Mouse (Mus musculus) CH12.LX (cell line): ENCODE results near the gene Efna1. TPM values are rescaled to one million over a fixed set of nuclear protein-coding genes. Genes with fewer than 3 reads are reported as not detected.

ENCODE experiments used
- DNase-seq: peaks from one replicate; pipeline ENCODE4 v3.0.0-alpha.2; 2013; ENCODE audit errors: extremely low read depth
- H3K27ac ChIP-seq: 2 replicates; pipeline ENCODE4 v1.5.1; 2012; ENCODE audit warnings: low read depth, mild to moderate bottlenecking, control low read depth, moderate library complexity; ENCODE audit not compliant: insufficient read depth
- H3K27me3 ChIP-seq: replicated peaks from 2 replicates; pipeline ENCODE3; 2012; ENCODE audit warnings: inconsistent platforms
- H3K36me3 ChIP-seq, 2 experiments: replicated peaks in 1 of 2; 2 replicates each; pipeline versions ENCODE3 to v1.6.1; 2012; ENCODE audit warnings: inconsistent platforms in 1 of 2, low read length in 1 of 2, mild to moderate bottlenecking in 1 of 2, mixed read lengths in 1 of 2, moderate library complexity in 1 of 2; ENCODE audit not compliant: control insufficient read depth in 1 of 2, insufficient read depth in 1 of 2
- H3K4me1 ChIP-seq, 2 experiments: 2 replicates each; pipeline ENCODE4 v1.6.1; 2012; ENCODE audit warnings: inconsistent platforms in 1 of 2, moderate library complexity in 1 of 2; ENCODE audit not compliant: insufficient read depth in 2 of 2, control insufficient read depth in 1 of 2
- H3K4me2 ChIP-seq: 2 replicates; pipeline ENCODE4 v1.6.1; 2012; ENCODE audit warnings: low read depth, mild to moderate bottlenecking, control low read depth; ENCODE audit not compliant: poor library complexity, insufficient read depth, severe bottlenecking
- H3K4me3 ChIP-seq, 3 experiments: fragments of 150-350 bp in 1 of 3; sonication (generic) in 1 of 3; replicated peaks in 1 of 3; 2 replicates each; pipeline versions ENCODE3 to v1.5.1; 2011 to 2012; ENCODE audit warnings: low read depth in 2 of 3, low read length in 2 of 3, mild to moderate bottlenecking in 2 of 3, moderate library complexity in 2 of 3, control low read depth in 1 of 3, improper control_type of control experiment in 1 of 3, inconsistent platforms in 1 of 3, mixed read lengths in 1 of 3; ENCODE audit not compliant: poor library complexity in 1 of 3
- H3K79me2 ChIP-seq: replicated peaks from 2 replicates; pipeline ENCODE4 v1.6.1; 2012; ENCODE audit warnings: mild to moderate bottlenecking, moderate library complexity; ENCODE audit not compliant: control insufficient read depth, poor library complexity, insufficient read depth, severe bottlenecking; ENCODE audit errors: extremely low read depth
- H3K9ac ChIP-seq: 2 replicates; pipeline ENCODE4 v1.6.1; 2012; ENCODE audit warnings: low read depth, mild to moderate bottlenecking, control low read depth, moderate library complexity; ENCODE audit not compliant: insufficient read depth
- H3K9me3 ChIP-seq: replicated peaks from 2 replicates; pipeline ENCODE3; 2012; ENCODE audit warnings: low read length, inconsistent platforms, mixed read lengths
- BHLHE40 ChIP-seq: IDR thresholded peaks from 2 replicates; pipeline ENCODE4 v1.6.1; 2011; ENCODE audit warnings: mild to moderate bottlenecking, low read depth, low read length, improper control_type of control experiment
- CHD1 ChIP-seq: IDR thresholded peaks from 2 replicates; pipeline ENCODE4 v1.6.1; 2012; ENCODE audit warnings: low read depth, low read length, improper control_type of control experiment, inconsistent platforms
- CHD2 ChIP-seq: IDR thresholded peaks from 2 replicates; pipeline ENCODE4 v1.6.1; 2011; ENCODE audit warnings: low read length, improper control_type of control experiment
- CTCF ChIP-seq, 2 experiments: IDR thresholded peaks in 1 of 2; conservative IDR thresholded peaks in 1 of 2; 2 replicates each; pipeline ENCODE4 v1.5.1; 2011 to 2012; ENCODE audit warnings: low read depth in 2 of 2, low read length in 2 of 2, improper control_type of control experiment in 1 of 2, inconsistent platforms in 1 of 2, mild to moderate bottlenecking in 1 of 2, moderate library complexity in 1 of 2
- EP300 ChIP-seq: IDR thresholded peaks from 2 replicates; pipeline ENCODE4 v1.6.1; 2011; ENCODE audit warnings: low read length, improper control_type of control experiment
- ETS1 ChIP-seq: conservative IDR thresholded peaks from 2 replicates; pipeline ENCODE4 v1.6.1; 2012; ENCODE audit warnings: low read depth, mild to moderate bottlenecking, inconsistent platforms, low read length, improper control_type of control experiment, moderate library complexity
- GABPA ChIP-seq: IDR thresholded peaks from 2 replicates; pipeline ENCODE4 v1.6.1; 2012; ENCODE audit warnings: low read depth, low read length, improper control_type of control experiment, inconsistent platforms; ENCODE audit not compliant: insufficient replicate concordance
- IRF4 ChIP-seq: IDR thresholded peaks from 2 replicates; pipeline ENCODE4 v1.6.1; 2014; ENCODE audit warnings: low read depth, mild to moderate bottlenecking, inconsistent platforms, low read length, improper control_type of control experiment
- JUND ChIP-seq: conservative IDR thresholded peaks from 2 replicates; pipeline ENCODE4 v1.6.1; 2011; ENCODE audit warnings: low read depth, low read length, improper control_type of control experiment
- KAT2A ChIP-seq: IDR thresholded peaks from 2 replicates; pipeline ENCODE4 v1.6.1; 2012; ENCODE audit warnings: low read length, improper control_type of control experiment, inconsistent platforms; ENCODE audit not compliant: insufficient replicate concordance
- MAFK ChIP-seq: IDR thresholded peaks from 2 replicates; pipeline ENCODE4 v1.6.1; 2011; ENCODE audit warnings: low read length, improper control_type of control experiment; ENCODE audit not compliant: insufficient replicate concordance
- MAZ ChIP-seq: IDR thresholded peaks from 2 replicates; pipeline ENCODE4 v1.6.1; 2012; ENCODE audit warnings: low read depth, mild to moderate bottlenecking, inconsistent platforms, low read length, improper control_type of control experiment, moderate library complexity
- MXI1 ChIP-seq: IDR thresholded peaks from 2 replicates; pipeline ENCODE4 v1.6.1; 2011; ENCODE audit warnings: mild to moderate bottlenecking, low read depth, low read length, improper control_type of control experiment
- MYC ChIP-seq: IDR thresholded peaks from 2 replicates; pipeline ENCODE4 v1.6.1; 2011; ENCODE audit warnings: low read depth, mild to moderate bottlenecking, improper control_type of control experiment, low read length
- NELFE ChIP-seq: IDR thresholded peaks from 2 replicates; pipeline ENCODE4 v1.6.1; 2011; ENCODE audit warnings: low read depth, low read length, improper control_type of control experiment
- NRF1 ChIP-seq: IDR thresholded peaks from 2 replicates; pipeline ENCODE4 v1.6.1; 2014; ENCODE audit warnings: low read depth, mild to moderate bottlenecking, inconsistent platforms, low read length, improper control_type of control experiment, moderate library complexity
- PAX5 ChIP-seq: IDR thresholded peaks from 2 replicates; pipeline ENCODE4 v1.6.1; 2012; ENCODE audit warnings: low read length, inconsistent platforms, mixed read lengths
- RAD21 ChIP-seq: IDR thresholded peaks from 2 replicates; pipeline ENCODE4 v1.6.1; 2011; ENCODE audit warnings: low read depth, mild to moderate bottlenecking, low read length, improper control_type of control experiment, moderate library complexity
- RCOR1 ChIP-seq: conservative IDR thresholded peaks from 2 replicates; pipeline ENCODE4 v1.6.1; 2012; ENCODE audit warnings: low read depth, mild to moderate bottlenecking, inconsistent platforms, low read length, improper control_type of control experiment
- SMC3 ChIP-seq: IDR thresholded peaks from 2 replicates; pipeline ENCODE4 v1.6.1; 2011; ENCODE audit warnings: low read depth, low read length, improper control_type of control experiment
- TCF12 ChIP-seq: IDR thresholded peaks from 2 replicates; pipeline ENCODE4 v1.6.1; 2014; ENCODE audit warnings: low read depth, mild to moderate bottlenecking, inconsistent platforms, low read length, improper control_type of control experiment
- UBTF ChIP-seq: IDR thresholded peaks from 2 replicates; pipeline ENCODE4 v1.6.1; 2012; ENCODE audit warnings: low read depth, mild to moderate bottlenecking, inconsistent platforms, low read length, improper control_type of control experiment, moderate library complexity
- USF1 ChIP-seq: IDR thresholded peaks from 2 replicates; pipeline ENCODE4 v1.6.1; 2014; ENCODE audit warnings: low read depth, mild to moderate bottlenecking, inconsistent platforms, low read length, improper control_type of control experiment
- USF2 ChIP-seq: conservative IDR thresholded peaks from 2 replicates; pipeline ENCODE4 v1.6.1; 2011; ENCODE audit warnings: low read depth, low read length, improper control_type of control experiment
- ZKSCAN1 ChIP-seq: IDR thresholded peaks from 2 replicates; pipeline ENCODE4 v1.6.1; 2012; ENCODE audit warnings: low read depth, inconsistent platforms, low read length, improper control_type of control experiment, borderline replicate concordance
- ZMIZ1 ChIP-seq: IDR thresholded peaks from 2 replicates; pipeline ENCODE4 v1.6.1; 2012; ENCODE audit warnings: low read depth, mild to moderate bottlenecking, inconsistent platforms, low read length, improper control_type of control experiment
- ZNF384 ChIP-seq: IDR thresholded peaks from 2 replicates; pipeline ENCODE4 v1.6.1; 2012; ENCODE audit warnings: low read depth, low read length, improper control_type of control experiment, inconsistent platforms
- dilution Hi-C: fragments of 300-500 bp; cut with MboI; formaldehyde crosslinking; loops from 2 replicates; pipeline ENCODE4 v1.14.3; 2020; ENCODE audit warnings: low sequenced_read_pairs; ENCODE audit not compliant: extremely low pct_unique_long_range_greater_than_20kb, extremely low pct_ligation_motif_present
- in situ Hi-C: fragments of 300-500 bp; cut with MboI; formaldehyde crosslinking; loops from 3 replicates; pipeline ENCODE4 v1.14.3; 2019; ENCODE audit warnings: low sequenced_read_pairs, low pct_ligation_motif_present, low pct_unique_long_range_greater_than_20kb, mixed read lengths
- polyA plus RNA-seq: library from polyadenylated mRNA; unstranded; fragments of >175 nt; gene quantifications from 2 replicates; pipeline ENCODE4 v1.2.1, GENCODE M21; 2012; ENCODE audit warnings: low read depth; ENCODE audit not compliant: insufficient read length
- total RNA-seq, 2 experiments: library from RNA; depleted of rRNA; stranded (reverse); fragments of 300-350 nt in 1 of 2; fragments of >200 nt in 1 of 2; gene quantifications; 2 replicates each; pipeline ENCODE4 v1.2.3; 2012 to 2014

The Efna1 gene
- total and polyA plus RNA-seq, 3 experiments = 0.70 to 0.93 (median 0.71) TPM

GRCm38 (mm10) chr3:89229276-89229675 is 51.7 kb downstream of the Efna1 start:
- Histone ChIP-seq H3K9me3 (no peaks in the 10 kb centered on the region), H3K4me1 (peaks cover 20 to 51% of the 10 kb centered on the region in 2 experiments), H3K36me3 (peaks cover 0 to 13% of the 10 kb centered on the region in 2 experiments)
- dilution Hi-C loops (no loop called here), in situ Hi-C loops (no loop called here)
- TF ChIP-seq MXI1 = no peak
- TF ChIP-seq MAFK = no peak
- no peak for TF ChIP-seq ZNF384
- no peak for TF ChIP-seq RAD21
- TF ChIP-seq CTCF (conservative IDR thresholded peaks at IDR 0.05 in 1 of 2, IDR thresholded peaks at IDR 0.05 in 1 of 2; ENCODE audit: low read depth in 2 of 2, low read length in 2 of 2) = no peak
- TF ChIP-seq BHLHE40 = no peak
- no peak for TF ChIP-seq CHD1
- no peak for TF ChIP-seq USF1
- no peak for TF ChIP-seq PAX5
- no peak for TF ChIP-seq EP300
- TF ChIP-seq CHD2 = no peak
- no peak for TF ChIP-seq MYC
- TF ChIP-seq SMC3 = no peak
- TF ChIP-seq NRF1 = no peak
- TF ChIP-seq KAT2A = no peak
- no peak for TF ChIP-seq MAZ
- no peak for TF ChIP-seq USF2
- no peak for TF ChIP-seq GABPA
- no peak for TF ChIP-seq ETS1
- no peak for TF ChIP-seq UBTF
- TF ChIP-seq, all 38 proteins: peak for 0
- DNase-seq = no peak
- no peak overlapping the region for H3K27ac ChIP-seq
- H3K79me2 ChIP-seq = no peaks in the 10 kb centered on the region
- no peaks in the 10 kb centered on the region for H3K27me3 ChIP-seq
- H3K4me3 ChIP-seq = no peak overlapping the region
- H3K4me2 ChIP-seq = no peak overlapping the region
- no peak overlapping the region for H3K9ac ChIP-seq

GRCm38 (mm10) chr3:89228836-89229235 is 52.1 kb downstream of the Efna1 start, which contains the start of gene Muc1:
Muc1 (plus strand) TSS chr3:89229057.
- in situ Hi-C loops = no loop called here
- dilution Hi-C loops = no loop called here
- Histone ChIP-seq H3K36me3 (peaks cover 0 to 13% of the 10 kb centered on the region in 2 experiments), H3K27me3 (no peaks in the 10 kb centered on the region), H3K79me2 (no peaks in the 10 kb centered on the region), H3K27ac (no peak within 1 kb of the TSS), H3K4me2 (peak within 1 kb of the TSS; percentile 54), H3K4me3 (peak within 1 kb of the TSS in 1 of 3 experiments; percentile 43), H3K4me1 (peaks cover 19 to 47% of the 10 kb centered on the region in 2 experiments), H3K9ac (peak within 1 kb of the TSS; percentile 64)
- DNase-seq = no peak
- no peak for TF ChIP-seq JUND
- TF ChIP-seq MXI1 = no peak
- TF ChIP-seq PAX5 = no peak
- no peak for TF ChIP-seq USF2
- TF ChIP-seq TCF12 = no peak
- TF ChIP-seq ZKSCAN1 = no peak
- no peak for TF ChIP-seq ZMIZ1
- TF ChIP-seq MYC = no peak
- no peak for TF ChIP-seq RCOR1
- TF ChIP-seq IRF4 = no peak
- no peak for TF ChIP-seq NRF1
- TF ChIP-seq NELFE = no peak
- TF ChIP-seq UBTF = no peak
- TF ChIP-seq, all 38 proteins: peak for 0
- H3K9me3 ChIP-seq = no peaks in the 10 kb centered on the region
